Mouse (Mus musculus) gastrocnemius, adult 18-20 months (tissue): ENCODE measurements around the gene Elf4. TPM values are rescaled to one million over a fixed set of nuclear protein-coding genes. Genes with fewer than 3 reads are reported as not detected.

ENCODE experiments used
- DNase-seq: peaks from one replicate; pipeline ENCODE4 v3.0.0; 2021; ENCODE audit warnings: low spot score
- total RNA-seq, 2 experiments: library from RNA; stranded (reverse); gene quantifications; 2 replicates each; pipeline ENCODE4 v1.2.3; 2021

Gene Elf4
- total RNA-seq, 2 experiments from 2014 or later: 1.6 to 2.3 TPM

DNA sequence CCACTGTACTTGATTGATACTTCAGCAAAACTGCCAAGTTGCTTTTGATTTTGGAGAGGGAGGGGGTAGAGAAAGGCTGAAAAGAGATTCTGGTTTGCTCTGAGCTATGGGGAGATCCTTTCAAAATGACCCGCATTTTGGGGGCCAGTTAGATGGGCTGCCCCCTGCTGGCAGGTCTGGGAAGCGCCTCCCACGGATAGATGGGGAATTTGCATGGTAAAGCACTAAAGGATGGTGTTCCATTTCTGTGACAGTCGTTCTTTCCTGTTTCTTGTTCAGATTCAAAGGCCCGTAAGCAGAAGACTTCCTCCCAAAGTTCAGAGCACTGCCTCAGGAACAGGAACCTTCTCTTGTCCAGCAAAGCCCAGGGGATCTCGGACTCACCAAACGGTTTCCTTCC, 79.3 kb downstream of the Elf4 start:
- DNase-seq: peak; percentile 44

DNA sequence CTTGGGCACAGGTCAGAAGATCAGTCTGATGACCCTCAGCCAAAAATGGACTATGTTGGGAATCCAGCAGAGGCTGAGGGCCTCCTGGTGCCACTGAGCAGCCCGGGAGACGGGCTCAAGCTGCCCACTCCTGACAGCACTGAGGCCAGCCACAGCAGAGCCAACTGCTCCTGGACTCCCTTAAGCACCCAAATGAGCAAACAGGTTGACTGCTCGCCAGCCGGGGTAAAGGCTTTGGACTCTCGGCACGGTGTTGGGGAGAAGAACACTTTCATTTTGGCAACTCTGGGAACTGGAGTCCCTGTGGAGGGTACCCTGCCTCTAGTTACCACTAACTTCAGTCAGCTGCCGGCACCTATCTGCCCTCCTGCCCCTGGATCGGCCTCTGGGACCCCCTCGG, 95.1 kb downstream of the Elf4 start:
- no peak for DNase-seq

DNA sequence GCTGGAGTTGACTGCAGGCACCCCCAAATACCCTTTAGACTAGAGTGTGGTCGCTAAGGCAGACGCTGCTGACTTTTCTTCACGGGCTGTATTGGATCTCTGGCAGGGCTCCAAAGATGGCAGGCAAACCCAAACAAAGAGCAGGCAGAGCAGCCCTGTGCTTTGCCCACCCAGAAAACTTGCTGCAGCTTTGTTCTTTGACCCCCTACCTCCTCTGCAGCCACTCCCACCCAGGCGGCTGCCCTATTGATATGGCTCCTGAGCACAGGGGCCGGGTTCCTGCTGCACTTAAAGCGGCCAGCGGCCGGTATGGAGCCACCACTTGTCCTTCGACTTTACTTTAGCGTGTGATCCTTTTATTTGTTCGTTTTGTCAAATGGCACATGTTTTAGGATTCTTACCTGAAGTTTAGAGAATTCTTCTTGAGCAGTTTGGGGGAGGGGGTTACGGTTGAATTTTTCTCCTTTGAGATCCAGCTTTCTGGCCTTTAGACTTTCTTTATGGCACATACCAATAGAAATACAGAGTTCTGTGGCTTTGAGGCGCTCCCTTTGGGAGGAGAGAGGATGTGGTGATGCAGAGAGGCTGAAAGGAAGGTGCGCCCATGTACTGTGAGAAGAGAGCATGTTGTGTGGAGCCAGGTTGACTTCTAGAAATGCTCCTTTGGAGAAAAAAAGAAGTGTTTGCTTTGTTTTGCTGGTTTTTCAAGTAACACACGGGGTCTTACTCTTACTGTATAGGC, 96.9 kb downstream of the Elf4 start:
- DNase-seq: no peak

Other genes with a start within 250 kb of the Elf4 start
- gene Utp14a, start 206.3 kb downstream of the Elf4 start, total RNA-seq: 10 to 100 TPM; 12.6 to 13.6 TPM
- gene Bcorl1, start 121.8 kb downstream of the Elf4 start, total RNA-seq: 1 to 10 TPM; 5.8 to 7.5 TPM
- gene Aifm1, start 50.4 kb upstream of the Elf4 start, total RNA-seq: 10 to 100 TPM; 40.7 to 41.6 TPM
- not detected for gene Rab33a, start 56.2 kb upstream of the Elf4 start, total RNA-seq
- 1 to 10 TPM; 4.6 TPM for gene Zfp280c, start 131.4 kb upstream of the Elf4 start, total RNA-seq
- gene Slc25a14, start 160.3 kb upstream of the Elf4 start, total RNA-seq: 1 to 10 TPM; 1.9 to 2.3 TPM
- gene Gpr119, start 211.3 kb upstream of the Elf4 start, total RNA-seq: not detected
- gene Rbmx2, start 231.9 kb upstream of the Elf4 start, total RNA-seq: 1 to 10 TPM; 1.7 to 2.0 TPM